Mouse (Mus musculus): Measurements from ENCODE around the gene Aagab. TPM values are rescaled to one million over a fixed set of nuclear protein-coding genes. Genes with fewer than 3 reads are reported as not detected.

Gene Aagab
- polyA plus RNA-seq, 1 experiment, result 18.6 TPM

DNA sequence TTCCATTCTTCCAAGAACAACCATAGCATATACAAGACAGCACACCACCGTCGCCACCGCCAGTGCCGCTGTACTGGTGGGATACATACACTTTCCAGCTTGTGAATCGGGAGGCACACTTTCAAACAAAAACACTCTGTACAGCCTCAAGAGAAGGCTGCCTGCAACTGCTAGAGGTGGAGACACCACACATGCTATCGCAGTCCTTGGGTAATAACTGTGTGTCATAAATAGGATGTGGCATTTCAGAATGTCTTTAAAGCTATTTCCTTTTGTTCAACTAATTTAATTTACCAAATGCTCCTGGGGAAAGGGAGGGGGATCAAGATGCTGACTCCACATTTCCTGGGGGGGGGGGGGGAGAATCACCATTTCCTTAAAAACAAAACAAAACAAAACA lies 34.1 kb upstream of the Aagab start:
- TF ChIP-seq CTCF (IDR thresholded peaks at IDR 0.05; ENCODE audit: extremely low read depth, insufficient read length, insufficient replicate concordance, low read depth, low read length), result no peak

DNA sequence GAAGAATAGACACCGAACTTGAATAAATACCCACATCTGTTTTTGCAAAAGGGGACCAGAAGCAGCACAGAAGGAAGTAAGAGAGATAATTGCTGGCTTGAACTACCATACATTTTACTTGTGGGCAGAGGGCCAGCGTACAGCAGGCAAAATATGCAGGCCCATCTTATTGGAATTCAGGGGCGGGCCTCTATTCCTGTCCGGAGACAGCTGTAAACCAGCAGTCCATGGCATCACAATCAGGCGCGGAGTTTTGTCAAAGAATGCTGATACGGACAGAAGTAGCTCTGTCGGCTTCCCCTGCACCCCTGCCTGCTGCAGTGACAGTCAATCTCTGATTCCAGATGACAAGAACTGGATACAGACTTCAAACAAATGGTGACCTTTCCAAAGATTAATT lies 33.7 kb upstream of the Aagab start:
- Histone ChIP-seq H3K36me3 (ENCODE audit: control insufficient read depth, insufficient read depth, low read length) (no peaks in the 10 kb centered on the region), H3K27me3 (ENCODE audit: control insufficient read depth, insufficient read depth, low read length) (no peaks in the 10 kb centered on the region; the same call in 1 of the 2 replicates), H3K4me1 (ENCODE audit: control insufficient read depth, insufficient read depth, insufficient read length, low read length) (no peaks in the 10 kb centered on the region), H3K4me3 (ENCODE audit: low read depth, low read length) (no peak overlapping the region), H3K27ac (ENCODE audit: insufficient read depth, low read depth, low read length) (no peak overlapping the region)
- WGBS, result 20% methylated on average over 8 of the region's 8 CpGs
- TF ChIP-seq POLR2A (IDR thresholded peaks at IDR 0.05; ENCODE audit: low read depth, low read length), result no peak
- no peak for TF ChIP-seq CTCF (IDR thresholded peaks at IDR 0.05; ENCODE audit: extremely low read depth, insufficient read length, insufficient replicate concordance, low read depth, low read length)

More for the DNA sequence above, 34.1 kb upstream of the Aagab start:
- Histone ChIP-seq H3K27ac (ENCODE audit: insufficient read depth, low read depth, low read length) (no peak overlapping the region), H3K4me1 (ENCODE audit: control insufficient read depth, insufficient read depth, insufficient read length, low read length) (no peaks in the 10 kb centered on the region), H3K4me3 (ENCODE audit: low read depth, low read length) (no peak overlapping the region), H3K36me3 (ENCODE audit: control insufficient read depth, insufficient read depth, low read length) (no peaks in the 10 kb centered on the region), H3K27me3 (ENCODE audit: control insufficient read depth, insufficient read depth, low read length) (no peaks in the 10 kb centered on the region; the same call in 1 of the 2 replicates)
- 75% methylated on average over 6 of the region's 6 CpGs for WGBS

DNA sequence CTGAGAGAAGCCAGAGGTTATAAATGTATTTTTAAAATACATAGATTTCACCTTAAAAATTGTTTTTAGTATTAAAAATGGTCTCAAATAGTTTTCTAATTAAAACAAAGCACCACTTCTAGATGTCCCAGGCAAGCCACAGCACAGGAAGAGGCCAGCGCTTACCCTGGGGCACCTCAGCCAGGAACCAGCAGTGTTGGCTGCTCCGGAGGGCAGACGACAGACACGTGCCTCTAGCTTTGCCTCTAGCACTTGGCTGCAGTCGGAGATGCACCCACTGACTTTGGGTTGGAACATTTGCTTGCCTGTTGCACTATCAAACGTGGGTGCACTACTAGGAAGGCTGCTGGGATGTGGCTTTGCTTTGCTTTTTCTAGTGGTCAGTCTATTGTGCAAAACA lies 30.6 kb upstream of the Aagab start:
- Histone ChIP-seq H3K4me3 (ENCODE audit: low read depth, low read length) (no peak overlapping the region), H3K36me3 (ENCODE audit: control insufficient read depth, insufficient read depth, low read length) (no peaks in the 10 kb centered on the region), H3K27ac (ENCODE audit: insufficient read depth, low read depth, low read length) (no peak overlapping the region), H3K27me3 (ENCODE audit: control insufficient read depth, insufficient read depth, low read length) (no peaks in the 10 kb centered on the region; the same call in 1 of the 2 replicates), H3K4me1 (ENCODE audit: control insufficient read depth, insufficient read depth, insufficient read length, low read length) (no peaks in the 10 kb centered on the region)
- TF ChIP-seq CTCF (IDR thresholded peaks at IDR 0.05; ENCODE audit: extremely low read depth, insufficient read length, insufficient replicate concordance, low read depth, low read length), result no peak
- TF ChIP-seq POLR2A (IDR thresholded peaks at IDR 0.05; ENCODE audit: low read depth, low read length), result no peak
- WGBS, result 49% methylated on average over 6 of the region's 6 CpGs

GRCm38 (mm10) chr9:63572874-63573273 lies 29.6 kb upstream of the Aagab start:
- WGBS, result 61% methylated on average over 7 of the region's 7 CpGs
- Histone ChIP-seq H3K4me3 (ENCODE audit: low read depth, low read length) (no peak overlapping the region), H3K27ac (ENCODE audit: insufficient read depth, low read depth, low read length) (no peak overlapping the region), H3K4me1 (ENCODE audit: control insufficient read depth, insufficient read depth, insufficient read length, low read length) (no peaks in the 10 kb centered on the region), H3K27me3 (ENCODE audit: control insufficient read depth, insufficient read depth, low read length) (no peaks in the 10 kb centered on the region; the same call in 1 of the 2 replicates), H3K36me3 (ENCODE audit: control insufficient read depth, insufficient read depth, low read length) (no peaks in the 10 kb centered on the region)
- TF ChIP-seq CTCF (IDR thresholded peaks at IDR 0.05; ENCODE audit: extremely low read depth, insufficient read length, insufficient replicate concordance, low read depth, low read length), result no peak
- TF ChIP-seq POLR2A (IDR thresholded peaks at IDR 0.05; ENCODE audit: low read depth, low read length), result no peak

- H3K36me3 ChIP-seq (ENCODE audit: control insufficient read depth, insufficient read depth, low read length), result no peaks in the 10 kb centered on the region
- H3K27me3 ChIP-seq (ENCODE audit: control insufficient read depth, insufficient read depth, low read length), result no peaks in the 10 kb centered on the region
- no peak for TF ChIP-seq POLR2A (IDR thresholded peaks at IDR 0.05; ENCODE audit: low read depth, low read length)
- no peaks in the 10 kb centered on the region for H3K4me1 ChIP-seq (ENCODE audit: control insufficient read depth, insufficient read depth, insufficient read length, low read length)
- H3K4me3 ChIP-seq (ENCODE audit: low read depth, low read length), result no peak overlapping the region
- 87% methylated on average over 3 of the region's 3 CpGs for WGBS
- no peak overlapping the region for H3K27ac ChIP-seq (ENCODE audit: insufficient read depth, low read depth, low read length)
Observed at GRCm38 (mm10) chr9:63577469-63577868, 25.0 kb upstream of the Aagab start.

- TF ChIP-seq CTCF (IDR thresholded peaks at IDR 0.05; ENCODE audit: extremely low read depth, insufficient read length, insufficient replicate concordance, low read depth, low read length), result peak; percentile 27; the same call in 1 of the 2 replicates
- TF ChIP-seq POLR2A (IDR thresholded peaks at IDR 0.05; ENCODE audit: low read depth, low read length), result no peak
- WGBS, result 82% methylated on average over 5 of the region's 5 CpGs
Observed at GRCm38 (mm10) chr9:63579644-63580043, 22.8 kb upstream of the Aagab start.

DNA sequence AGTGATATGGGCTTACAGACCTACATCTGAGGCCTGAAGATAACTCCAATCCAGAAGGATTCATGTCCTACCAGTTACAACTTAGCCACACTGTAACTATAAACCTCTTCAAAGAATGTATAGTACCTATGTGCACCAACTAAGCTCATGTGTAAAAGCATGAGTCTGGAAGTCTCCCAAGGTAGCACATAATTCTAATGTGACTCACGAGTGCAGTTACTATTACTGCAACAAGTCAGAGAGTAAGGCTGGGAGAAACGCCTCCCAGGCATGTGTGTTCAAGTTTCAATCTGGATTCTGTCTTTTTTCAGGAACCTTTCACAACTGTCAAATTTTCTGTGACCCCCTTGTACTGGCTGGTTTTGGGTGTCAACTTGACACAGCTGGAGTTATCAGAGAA lies 22.4 kb upstream of the Aagab start:
- H3K27me3 ChIP-seq (ENCODE audit: control insufficient read depth, insufficient read depth, low read length), result no peaks in the 10 kb centered on the region
- no peak for TF ChIP-seq POLR2A (IDR thresholded peaks at IDR 0.05; ENCODE audit: low read depth, low read length)
- no peak for TF ChIP-seq CTCF (IDR thresholded peaks at IDR 0.05; ENCODE audit: extremely low read depth, insufficient read length, insufficient replicate concordance, low read depth, low read length)
- no peaks in the 10 kb centered on the region for H3K36me3 ChIP-seq (ENCODE audit: control insufficient read depth, insufficient read depth, low read length)
- H3K27ac ChIP-seq (ENCODE audit: insufficient read depth, low read depth, low read length), result no peak overlapping the region
- peaks cover under 1% of the 10 kb centered on the region; the same call in 1 of the 2 replicates for H3K4me1 ChIP-seq (ENCODE audit: control insufficient read depth, insufficient read depth, insufficient read length, low read length)
- H3K4me3 ChIP-seq (ENCODE audit: low read depth, low read length), result no peak overlapping the region
- WGBS, result 86% methylated on average over 2 of the region's 2 CpGs

More at GRCm38 (mm10) chr9:63579644-63580043, 22.8 kb upstream of the Aagab start:
- no peaks in the 10 kb centered on the region for H3K36me3 ChIP-seq (ENCODE audit: control insufficient read depth, insufficient read depth, low read length)
- no peaks in the 10 kb centered on the region for H3K4me1 ChIP-seq (ENCODE audit: control insufficient read depth, insufficient read depth, insufficient read length, low read length)
- H3K27me3 ChIP-seq (ENCODE audit: control insufficient read depth, insufficient read depth, low read length), result no peaks in the 10 kb centered on the region
- no peak overlapping the region for H3K4me3 ChIP-seq (ENCODE audit: low read depth, low read length)
- H3K27ac ChIP-seq (ENCODE audit: insufficient read depth, low read depth, low read length), result no peak overlapping the region

DNA sequence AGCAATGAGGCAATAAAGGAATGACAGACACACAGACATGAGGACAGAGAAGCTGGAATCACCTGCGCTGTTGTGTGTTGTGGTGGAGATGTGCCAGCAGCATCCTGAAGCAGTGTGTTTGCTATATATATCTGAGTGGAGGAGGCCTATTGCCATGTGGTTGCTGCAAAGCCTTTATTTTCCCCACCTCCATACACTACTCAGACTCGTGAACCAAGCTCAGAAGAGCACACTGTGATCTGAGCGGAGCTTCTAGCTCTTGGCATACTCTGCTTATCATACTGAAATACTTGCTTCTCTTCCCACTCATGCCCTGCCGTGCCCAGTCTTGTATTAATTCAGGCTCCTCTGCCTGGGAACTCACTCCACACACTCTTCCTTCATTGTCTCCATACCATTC lies 20.7 kb upstream of the Aagab start:
- no peak overlapping the region for H3K27ac ChIP-seq (ENCODE audit: insufficient read depth, low read depth, low read length)
- no peaks in the 10 kb centered on the region for H3K36me3 ChIP-seq (ENCODE audit: control insufficient read depth, insufficient read depth, low read length)
- no peaks in the 10 kb centered on the region for H3K27me3 ChIP-seq (ENCODE audit: control insufficient read depth, insufficient read depth, low read length)
- H3K4me1 ChIP-seq (ENCODE audit: control insufficient read depth, insufficient read depth, insufficient read length, low read length), result peaks cover 3% of the 10 kb centered on the region; the same call in 1 of the 2 replicates
- TF ChIP-seq POLR2A (IDR thresholded peaks at IDR 0.05; ENCODE audit: low read depth, low read length), result no peak
- TF ChIP-seq CTCF (IDR thresholded peaks at IDR 0.05; ENCODE audit: extremely low read depth, insufficient read length, insufficient replicate concordance, low read depth, low read length), result no peak
- H3K4me3 ChIP-seq (ENCODE audit: low read depth, low read length), result no peak overlapping the region
- WGBS, result 86% methylated on average over 4 of the region's 4 CpGs

All from small intestine, adult 2 months (tissue).